Mouse (Mus musculus): ENCODE measurements around the gene Tgfbrap1. TPM values are rescaled to one million over a fixed set of nuclear protein-coding genes. Genes with fewer than 3 reads are reported as not detected.

The Tgfbrap1 gene
- total and polyA plus RNA-seq, 3 experiments: 3.8 to 8.4 (median 6.0) TPM

- Histone ChIP-seq H3K4me1 (ENCODE audit: control insufficient read depth in 1 of 2, insufficient read depth in 2 of 2) (no peaks in the 10 kb centered on the region), H3K27ac (ENCODE audit: insufficient read depth, low read depth) (no peak overlapping the region), H3K79me2 (replicated peaks; ENCODE audit: control insufficient read depth, extremely low read depth, insufficient read depth, poor library complexity, severe bottlenecking) (no peaks in the 10 kb centered on the region; the same call in 1 of the 2 replicates), H3K9me3 (replicated peaks; ENCODE audit: low read length) (no peaks in the 10 kb centered on the region), H3K27me3 (replicated peaks) (no peaks in the 10 kb centered on the region), H3K4me2 (ENCODE audit: insufficient read depth, low read depth, poor library complexity, severe bottlenecking) (no peak overlapping the region), H3K36me3 (replicated peaks in 1 of 2; ENCODE audit: control insufficient read depth in 1 of 2, insufficient read depth in 1 of 2, low read length in 1 of 2) (peaks cover 3 to 15% of the 10 kb centered on the region in 2 experiments), H3K9ac (ENCODE audit: insufficient read depth, low read depth) (no peak overlapping the region), H3K4me3 (replicated peaks in 1 of 3; ENCODE audit: low read depth in 2 of 3, low read length in 2 of 3, poor library complexity in 1 of 3) (no peak overlapping the region)
- DNase-seq (ENCODE audit: extremely low read depth): no peak
- dilution Hi-C loops (cut with MboI; ENCODE audit: extremely low pct_ligation_motif_present, extremely low pct_unique_long_range_greater_than_20kb, low sequenced_read_pairs) (no loop called here), in situ Hi-C loops (cut with MboI; ENCODE audit: low pct_ligation_motif_present, low pct_unique_long_range_greater_than_20kb, low sequenced_read_pairs) (no loop called here)
- no peak for TF ChIP-seq RCOR1 (conservative IDR thresholded peaks at IDR 0.05; ENCODE audit: low read depth, low read length)
- TF ChIP-seq MXI1 (IDR thresholded peaks at IDR 0.05; ENCODE audit: low read depth, low read length): no peak
- no peak for TF ChIP-seq MAFK (IDR thresholded peaks at IDR 0.05; ENCODE audit: insufficient replicate concordance, low read length)
- TF ChIP-seq ETS1 (conservative IDR thresholded peaks at IDR 0.05; ENCODE audit: low read depth, low read length): no peak
Observed at GRCm38 (mm10) chr1:43082946-43083345, 15.5 kb downstream of the Tgfbrap1 start.

GRCm38 (mm10) chr1:43078124-43078523, 20.3 kb downstream of the Tgfbrap1 start:
- Histone ChIP-seq H3K79me2 (replicated peaks; ENCODE audit: control insufficient read depth, extremely low read depth, insufficient read depth, poor library complexity, severe bottlenecking) (no peaks in the 10 kb centered on the region; the same call in 1 of the 2 replicates), H3K27ac (ENCODE audit: insufficient read depth, low read depth) (no peak overlapping the region), H3K27me3 (replicated peaks) (no peaks in the 10 kb centered on the region), H3K4me1 (ENCODE audit: control insufficient read depth in 1 of 2, insufficient read depth in 2 of 2) (no peaks in the 10 kb centered on the region), H3K4me3 (replicated peaks in 1 of 3; ENCODE audit: low read depth in 2 of 3, low read length in 2 of 3, poor library complexity in 1 of 3) (no peak overlapping the region), H3K36me3 (replicated peaks in 1 of 2; ENCODE audit: control insufficient read depth in 1 of 2, insufficient read depth in 1 of 2, low read length in 1 of 2) (peaks cover 15 to 41% of the 10 kb centered on the region in 2 experiments), H3K4me2 (ENCODE audit: insufficient read depth, low read depth, poor library complexity, severe bottlenecking) (no peak overlapping the region), H3K9ac (ENCODE audit: insufficient read depth, low read depth) (no peak overlapping the region), H3K9me3 (replicated peaks; ENCODE audit: low read length) (no peaks in the 10 kb centered on the region)
- in situ Hi-C loops (cut with MboI; ENCODE audit: low pct_ligation_motif_present, low pct_unique_long_range_greater_than_20kb, low sequenced_read_pairs): no loop called here
- TF ChIP-seq CTCF (conservative IDR thresholded peaks at IDR 0.05 in 1 of 2, IDR thresholded peaks at IDR 0.05 in 1 of 2; ENCODE audit: low read depth in 2 of 2, low read length in 2 of 2) (no peak), MAFK (IDR thresholded peaks at IDR 0.05; ENCODE audit: insufficient replicate concordance, low read length) (no peak), PAX5 (IDR thresholded peaks at IDR 0.05; ENCODE audit: low read length) (no peak), MEF2A (IDR thresholded peaks at IDR 0.05; ENCODE audit: borderline replicate concordance, low read depth, low read length) (no peak), MYC (IDR thresholded peaks at IDR 0.05; ENCODE audit: low read depth, low read length) (no peak), POLR2A (IDR thresholded peaks at IDR 0.05; ENCODE audit: low read depth, low read length) (no peak), MAZ (IDR thresholded peaks at IDR 0.05; ENCODE audit: low read depth, low read length) (no peak), NRF1 (IDR thresholded peaks at IDR 0.05; ENCODE audit: low read depth, low read length) (no peak), E2F4 (IDR thresholded peaks at IDR 0.05; ENCODE audit: insufficient replicate concordance, low read depth, low read length) (no peak)
- dilution Hi-C loops (cut with MboI; ENCODE audit: extremely low pct_ligation_motif_present, extremely low pct_unique_long_range_greater_than_20kb, low sequenced_read_pairs): no loop called here
- no peak for DNase-seq (ENCODE audit: extremely low read depth)

GRCm38 (mm10) chr1:43074791-43075190, 23.6 kb downstream of the Tgfbrap1 start:
- peaks cover 23 to 66% of the 10 kb centered on the region in 2 experiments for H3K36me3 ChIP-seq (replicated peaks in 1 of 2; ENCODE audit: control insufficient read depth in 1 of 2, insufficient read depth in 1 of 2, low read length in 1 of 2)
- H3K4me3 ChIP-seq (replicated peaks in 1 of 3; ENCODE audit: low read depth in 2 of 3, low read length in 2 of 3, poor library complexity in 1 of 3): no peak overlapping the region
- no peak for TF ChIP-seq MEF2A (IDR thresholded peaks at IDR 0.05; ENCODE audit: borderline replicate concordance, low read depth, low read length)
- TF ChIP-seq NELFE (IDR thresholded peaks at IDR 0.05; ENCODE audit: low read depth, low read length): no peak
- no peak for TF ChIP-seq ZC3H11A (IDR thresholded peaks at IDR 0.05; ENCODE audit: low read depth, low read length)
- no peak for TF ChIP-seq ZKSCAN1 (IDR thresholded peaks at IDR 0.05; ENCODE audit: borderline replicate concordance, low read depth, low read length)
- TF ChIP-seq GABPA (IDR thresholded peaks at IDR 0.05; ENCODE audit: insufficient replicate concordance, low read depth, low read length): no peak
- TF ChIP-seq IRF4 (IDR thresholded peaks at IDR 0.05; ENCODE audit: low read depth, low read length): no peak
- no peak for TF ChIP-seq MAZ (IDR thresholded peaks at IDR 0.05; ENCODE audit: low read depth, low read length)
- TF ChIP-seq JUN (IDR thresholded peaks at IDR 0.05; ENCODE audit: insufficient read depth, low read depth, low read length): no peak
- no peak for TF ChIP-seq POLR2AphosphoS2 (IDR thresholded peaks at IDR 0.05; ENCODE audit: low read depth, low read length)
- H3K4me1 ChIP-seq (ENCODE audit: control insufficient read depth in 1 of 2, insufficient read depth in 2 of 2): peaks cover 0 to 3% of the 10 kb centered on the region in 2 experiments; a peak in 1 of 4 replicates
- H3K27ac ChIP-seq (ENCODE audit: insufficient read depth, low read depth): no peak overlapping the region
- in situ Hi-C loops (cut with MboI; ENCODE audit: low pct_ligation_motif_present, low pct_unique_long_range_greater_than_20kb, low sequenced_read_pairs) (no loop called here), dilution Hi-C loops (cut with MboI; ENCODE audit: extremely low pct_ligation_motif_present, extremely low pct_unique_long_range_greater_than_20kb, low sequenced_read_pairs) (no loop called here)
- DNase-seq (ENCODE audit: extremely low read depth): no peak
- no peaks in the 10 kb centered on the region for H3K79me2 ChIP-seq (replicated peaks; ENCODE audit: control insufficient read depth, extremely low read depth, insufficient read depth, poor library complexity, severe bottlenecking)
- H3K4me2 ChIP-seq (ENCODE audit: insufficient read depth, low read depth, poor library complexity, severe bottlenecking): no peak overlapping the region
- H3K9ac ChIP-seq (ENCODE audit: insufficient read depth, low read depth): no peak overlapping the region
- no peaks in the 10 kb centered on the region for H3K27me3 ChIP-seq (replicated peaks)
- H3K9me3 ChIP-seq (replicated peaks; ENCODE audit: low read length): no peaks in the 10 kb centered on the region
